Comparison of ENCODE assay signal across 22 mouse cellular contexts in the genomic region with DNA sequence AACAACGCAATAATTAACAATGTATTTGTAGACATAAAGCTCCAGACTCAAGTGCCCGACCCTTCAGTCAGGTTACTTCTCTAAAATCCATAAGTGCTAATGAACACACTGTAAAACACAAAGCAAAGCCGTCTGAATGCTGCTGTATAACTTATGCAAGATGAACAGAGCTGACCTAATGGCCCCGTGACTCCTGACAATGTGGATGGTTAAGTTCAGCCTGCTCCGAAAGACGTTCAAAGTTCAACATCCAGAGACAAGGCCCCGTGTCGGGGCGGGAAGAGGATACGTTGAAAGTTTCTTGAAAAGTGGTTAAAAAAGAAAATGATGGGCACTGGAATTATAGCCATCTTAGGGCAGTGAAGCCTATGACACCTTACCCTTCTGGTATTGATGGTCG.
A peak's percentile ranks its signal among the peaks of the same experiment; 100 is the strongest.
DNase-seq lines count a peak whose midpoint lies in the region; ATAC-seq lines count a peak whose summit lies in the region.
"Had no signal": no experiment of that assay in that cellular context is flagged by ENCODE, and none has a peak within 500 bp of the region (broad histone marks: within the 10 kb centered on the region; RNA-seq: fewer than 3 reads in every experiment).

No protein-coding gene starts in this region.

- peak; percentile 51 for DNase-seq in kidney, adult 11 months
- DNase-seq in kidney, adult 9 months: peak; percentile 71
- no peak for DNase-seq in kidney, postnatal 10 days
- peak; percentile 52 to 71 for DNase-seq in kidney, postnatal 25 days
- DNase-seq in cerebellum, adult 11 months: no peak
- DNase-seq in adipocyte (ENCODE audit: low spot score): no peak
- DNase-seq: adrenal gland, postnatal 10 days; B cell, adult 2 months; cerebellum, adult 11-12 months; cerebellum, adult 9-10 months; cerebellum, postnatal 25 days; gastrocnemius, postnatal 10 days; heart, adult 18-20 months; heart, postnatal 10 days; heart, postnatal 4 days had no signal

- WGBS in kidney, embryonic 15.5 days: 84% methylated on average over 11 of the region's 11 CpGs

- H3K9me3 ChIP-seq in kidney, embryonic 15.5 days (replicated peaks): no peaks in the 10 kb centered on the region
- H3K9me3 ChIP-seq: embryonic facial prominence, embryonic 12.5 days had no signal

- H3K27me3 ChIP-seq in kidney, embryonic 15.5 days: no peaks in the 10 kb centered on the region
- H3K27me3 ChIP-seq: embryonic facial prominence, embryonic 12.5 days had no signal

- no peak overlapping the region for H3K9ac ChIP-seq in kidney, embryonic 15.5 days
- H3K9ac ChIP-seq: embryonic facial prominence, embryonic 12.5 days; forebrain, embryonic 15.5 days; hindbrain, embryonic 12.5 days had no signal

- H3K27ac ChIP-seq in kidney, embryonic 15.5 days: no peak overlapping the region
- H3K27ac ChIP-seq: embryonic facial prominence, embryonic 12.5 days; forebrain, embryonic 15.5 days; heart, embryonic 10.5 days; hindbrain, embryonic 12.5 days had no signal

- peaks cover 7% of the 10 kb centered on the region; the same call in 1 of the 2 replicates for H3K36me3 ChIP-seq in kidney, embryonic 15.5 days
- H3K36me3 ChIP-seq: forebrain, embryonic 15.5 days; G1E; hindbrain, embryonic 12.5 days had no signal

- peaks cover 27% of the 10 kb centered on the region for H3K4me1 ChIP-seq in kidney, embryonic 15.5 days

- no peak overlapping the region for H3K4me3 ChIP-seq in kidney, embryonic 15.5 days (replicated peaks)
- H3K4me3 ChIP-seq: embryonic facial prominence, embryonic 12.5 days; forebrain, embryonic 15.5 days; heart, embryonic 10.5 days; hindbrain, embryonic 12.5 days had no signal

- H3K4me2 ChIP-seq in kidney, embryonic 15.5 days: no peak overlapping the region
- H3K4me2 ChIP-seq: embryonic facial prominence, embryonic 12.5 days; forebrain, embryonic 15.5 days; hindbrain, embryonic 12.5 days had no signal

- no peak for ATAC-seq in kidney, embryonic 15.5 days (replicated peaks; ENCODE audit: low FRiP score)
- ATAC-seq: CD4-positive, CD25-positive, alpha-beta regulatory T cell, adult 4 months; forebrain, embryonic 15.5 days had no signal

Comparison
In these comparisons a context has a peak if more than half of its experiments do, and no peak if none do; other contexts are left out.
1. DNase-seq: peak in kidney, adult 11 months (single experiment), kidney, adult 9 months (single experiment) and kidney, postnatal 25 days (2 of 2); none in kidney, postnatal 10 days (single experiment), cerebellum, adult 11 months (single experiment) and adipocyte (single experiment).